Mouse (Mus musculus) limb, embryonic 15.5 days (tissue): Measurements from ENCODE around the gene Snrpf. TPM values are rescaled to one million over a fixed set of nuclear protein-coding genes. Genes with fewer than 3 reads are reported as not detected.
A peak's percentile ranks its signal among the peaks of the same experiment; 100 is the strongest.

Experiments
- ATAC-seq: fragments of 200-750 bp; cut with Nextera tagmentation; 2 replicates; pipeline ENCODE4 v1.8.0; 2017; ENCODE audit warnings: low read depth, moderate TSS enrichment; ENCODE audit not compliant: insufficient number of reproducible peaks, low FRiP score, low TSS enrichment
- H3K27ac ChIP-seq: fragments of 300-500 bp; sonication (generic); 2 replicates; pipeline ENCODE4 v1.5.1; 2015; ENCODE audit warnings: moderate library complexity, mild to moderate bottlenecking, inconsistent platforms
- H3K27me3 ChIP-seq: fragments of 300-500 bp; sonication (generic); 2 replicates; pipeline ENCODE4 v1.6.1; 2015; ENCODE audit warnings: inconsistent platforms
- H3K36me3 ChIP-seq: fragments of 300-500 bp; sonication (generic); 2 replicates; pipeline ENCODE4 v1.6.1; 2015; ENCODE audit warnings: inconsistent platforms
- H3K4me1 ChIP-seq: fragments of 300-500 bp; sonication (generic); 2 replicates; pipeline ENCODE4 v1.6.1; 2015; ENCODE audit warnings: inconsistent platforms
- H3K4me2 ChIP-seq: fragments of 300-500 bp; sonication (generic); 2 replicates; pipeline ENCODE4 v1.6.1; 2015; ENCODE audit warnings: mild to moderate bottlenecking, inconsistent platforms
- H3K4me3 ChIP-seq: fragments of 300-500 bp; sonication (generic); 2 replicates; pipeline ENCODE4 v1.5.1; 2015; ENCODE audit warnings: mild to moderate bottlenecking, inconsistent platforms
- H3K9ac ChIP-seq: fragments of 300-500 bp; sonication (generic); 2 replicates; pipeline ENCODE4 v1.6.1; 2015; ENCODE audit warnings: inconsistent platforms
- H3K9me3 ChIP-seq: fragments of 300-500 bp; sonication (generic); 2 replicates; pipeline ENCODE4 v1.6.1; 2016; ENCODE audit warnings: inconsistent platforms
- WGBS: fragments of 180-500 bp; shearing (Covaris S2); methylation state at CpG from one replicate; pipeline ENCODE4 v1.1.7; 2015; 5-methylcytosine and 5-hydroxymethylcytosine counted together
- polyA plus RNA-seq: library from polyadenylated mRNA; unstranded; fragments of >200 nt; fragmentation: Nextera tagmentation; extraction: Ambion mirVana; gene quantifications from 2 replicates; pipeline ENCODE4 v1.2.1, GENCODE M21; 2015

Snrpf gene
- polyA plus RNA-seq, 1 experiment from 2014 or later: 98.8 TPM

GRCm38 (mm10) chr10:93544172-93544571 is 45.3 kb downstream of the Snrpf start:
- Histone ChIP-seq H3K27me3 (no peaks in the 10 kb centered on the region), H3K9ac (no peak overlapping the region), H3K27ac (no peak overlapping the region), H3K9me3 (no peaks in the 10 kb centered on the region), H3K4me2 (no peak overlapping the region), H3K36me3 (no peaks in the 10 kb centered on the region), H3K4me1 (peaks cover 12% of the 10 kb centered on the region), H3K4me3 (no peak overlapping the region)
- no peak for ATAC-seq
- 70% methylated on average over 5 of the region's 5 CpGs for WGBS

DNA sequence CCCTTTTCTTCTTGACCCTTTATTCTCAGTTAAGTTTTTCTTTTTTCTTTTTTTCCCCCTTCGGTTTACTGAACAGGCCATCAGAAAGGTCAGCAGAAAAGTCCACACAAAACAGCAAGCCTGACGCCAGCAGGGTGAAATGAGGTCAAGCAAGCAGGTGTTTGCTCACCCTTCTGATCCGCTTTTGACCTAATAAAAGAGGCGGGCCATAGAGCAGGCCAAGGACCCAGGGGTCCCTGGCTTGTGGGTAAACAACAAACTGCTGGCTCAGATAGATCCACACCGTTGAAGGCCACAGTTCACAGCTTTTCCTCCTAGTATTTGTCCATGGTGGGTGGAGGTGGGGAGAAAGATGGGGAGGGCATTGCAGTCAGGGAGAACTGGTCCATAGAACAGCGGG is 46.3 kb downstream of the Snrpf start:
- Histone ChIP-seq H3K27me3 (0 out of 2 replicates have a peak, but pooled peaks cover 2% of the 10 kb centered on the region), H3K4me3 (no peak overlapping the region), H3K4me1 (peaks cover 11% of the 10 kb centered on the region), H3K9me3 (no peaks in the 10 kb centered on the region), H3K4me2 (no peak overlapping the region), H3K36me3 (no peaks in the 10 kb centered on the region), H3K9ac (no peak overlapping the region), H3K27ac (no peak overlapping the region)
- ATAC-seq: no peak
- 65% methylated on average over 6 of the region's 6 CpGs for WGBS

GRCm38 (mm10) chr10:93542356-93542755 is 47.1 kb downstream of the Snrpf start:
- Histone ChIP-seq H3K4me1 (peaks cover 11% of the 10 kb centered on the region), H3K4me2 (no peak overlapping the region), H3K4me3 (no peak overlapping the region), H3K27me3 (0 out of 2 replicates have a peak, but pooled peaks cover 3% of the 10 kb centered on the region), H3K9me3 (no peaks in the 10 kb centered on the region), H3K27ac (no peak overlapping the region), H3K9ac (no peak overlapping the region), H3K36me3 (no peaks in the 10 kb centered on the region)
- no peak for ATAC-seq
- 65% methylated on average over 4 of the region's 4 CpGs for WGBS

DNA sequence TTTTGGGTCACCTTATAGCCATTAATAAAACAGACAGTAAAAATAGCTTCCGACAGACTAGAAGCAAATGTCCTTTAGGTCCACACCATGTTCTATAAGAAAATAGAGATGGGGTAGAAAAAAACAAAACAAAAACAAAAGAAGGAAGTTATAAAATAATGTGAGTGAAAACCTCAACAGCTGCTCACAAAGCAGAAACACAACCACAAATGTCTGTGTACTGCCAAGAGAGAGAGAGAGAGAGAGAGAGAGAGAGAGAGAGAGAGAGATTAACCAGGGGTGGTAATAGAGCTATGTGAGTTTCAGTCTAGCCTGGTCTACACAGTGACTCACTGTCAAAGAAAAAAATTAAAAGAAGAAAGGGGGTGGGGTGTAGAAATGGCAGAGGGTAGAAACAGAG is 47.9 kb downstream of the Snrpf start:
- H3K36me3 ChIP-seq: no peaks in the 10 kb centered on the region
- no peak overlapping the region for H3K27ac ChIP-seq
- no peak overlapping the region for H3K4me2 ChIP-seq
- 0 out of 2 replicates have a peak, but pooled peaks cover 3% of the 10 kb centered on the region for H3K27me3 ChIP-seq
- peaks cover 11% of the 10 kb centered on the region for H3K4me1 ChIP-seq
- WGBS: 57% methylated on average over 1 of the region's 1 CpGs
- no peak overlapping the region for H3K4me3 ChIP-seq
- no peak for ATAC-seq
- H3K9me3 ChIP-seq: no peaks in the 10 kb centered on the region
- no peak overlapping the region for H3K9ac ChIP-seq

DNA sequence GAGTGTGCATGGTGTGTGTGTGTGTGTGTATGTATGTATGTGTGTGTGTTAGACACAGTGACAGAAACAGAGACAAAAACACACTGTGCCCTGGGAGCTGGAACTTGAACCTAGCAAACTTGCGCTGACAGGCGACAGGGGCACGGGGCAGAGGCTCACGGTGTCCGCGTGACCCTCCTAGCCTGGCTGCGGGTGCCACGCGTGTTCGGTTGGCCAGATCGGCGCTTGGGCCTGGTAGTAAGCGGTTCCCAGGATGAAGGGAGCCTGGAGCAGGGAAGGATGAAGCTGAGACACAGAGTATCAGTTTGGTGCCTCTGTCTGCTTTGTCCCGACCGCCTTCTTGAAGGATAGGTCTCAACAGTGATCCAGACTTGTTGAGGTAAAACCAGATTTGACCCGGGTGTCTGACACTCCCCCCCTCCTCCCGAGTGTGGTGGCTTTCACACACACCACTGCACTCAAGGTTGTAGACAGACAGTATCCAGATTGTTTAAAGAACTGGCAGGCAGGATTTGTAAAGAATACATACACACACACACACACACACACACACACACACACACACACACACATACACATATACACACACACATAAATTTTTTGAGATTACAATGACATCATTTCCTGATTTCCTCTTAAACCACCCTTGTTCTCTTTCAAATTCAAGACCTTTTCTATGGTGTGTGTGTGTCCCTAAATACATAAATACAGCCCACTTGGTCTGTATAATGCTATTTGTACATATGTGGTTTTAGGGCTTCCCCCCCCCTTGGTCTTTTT is 48.9 kb downstream of the Snrpf start, which contains the start of gene Ccdc38:
Gene Ccdc38, plus strand, starts transcription at position 202 of the 780 bp plus-strand sequence.
- Histone ChIP-seq H3K4me1 (peaks cover 11% of the 10 kb centered on the region), H3K27me3 (0 out of 2 replicates have a peak, but pooled peaks cover 3% of the 10 kb centered on the region), H3K9ac (peak within 1 kb of the TSS; percentile 33; the same call in 1 of the 2 replicates), H3K27ac (no peak within 1 kb of the TSS), H3K4me2 (peak within 1 kb of the TSS; percentile 86), H3K36me3 (no peaks in the 10 kb centered on the region), H3K4me3 (peak within 1 kb of the TSS; percentile 43), H3K9me3 (no peaks in the 10 kb centered on the region)
- 62% methylated on average over 17 of the region's 17 CpGs for WGBS
- ATAC-seq: no peak

GRCm38 (mm10) chr10:93539775-93540430 is 49.6 kb downstream of the Snrpf start, which contains the start of gene Amdhd1:
Amdhd1 (minus strand) TSS chr10:93540033.
- peaks cover 3% of the 10 kb centered on the region; the same call in 1 of the 2 replicates for H3K27me3 ChIP-seq
- peak within 1 kb of the TSS; percentile 86 for H3K4me2 ChIP-seq
- no peaks in the 10 kb centered on the region for H3K36me3 ChIP-seq
- H3K9ac ChIP-seq: peak within 1 kb of the TSS; percentile 33; the same call in 1 of the 2 replicates
- H3K27ac ChIP-seq: no peak within 1 kb of the TSS
- peaks cover 11% of the 10 kb centered on the region for H3K4me1 ChIP-seq
- H3K4me3 ChIP-seq: peak within 1 kb of the TSS; percentile 43
- no peaks in the 10 kb centered on the region for H3K9me3 ChIP-seq
- 3% methylated on average over 35 of the region's 35 CpGs for WGBS
- peak; percentile 61; the same call in 1 of the 2 replicates for ATAC-seq

DNA sequence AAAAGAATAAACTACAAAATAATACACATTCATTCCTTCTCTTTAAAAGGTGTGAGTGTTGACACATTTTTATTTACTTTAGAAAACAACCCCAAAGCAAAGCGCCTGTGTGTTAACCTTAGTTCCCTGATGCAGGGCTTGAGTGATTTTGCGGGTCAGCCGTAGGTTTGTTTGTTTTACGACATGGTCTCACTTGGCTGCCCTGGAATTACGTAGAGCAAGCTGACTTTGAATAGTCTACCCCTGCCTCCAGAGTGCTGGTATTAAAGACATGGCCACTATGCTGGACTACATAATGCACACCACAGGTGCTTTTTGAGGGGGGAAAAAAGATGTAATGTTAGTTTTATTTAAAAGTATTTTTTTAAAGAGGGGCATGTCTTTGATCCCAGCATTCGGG is 50.7 kb downstream of the Snrpf start:
- Histone ChIP-seq H3K36me3 (no peaks in the 10 kb centered on the region), H3K27me3 (peaks cover 7% of the 10 kb centered on the region), H3K4me2 (no peak overlapping the region), H3K4me3 (no peak overlapping the region), H3K27ac (no peak overlapping the region), H3K9ac (no peak overlapping the region), H3K4me1 (peaks cover 15% of the 10 kb centered on the region), H3K9me3 (no peaks in the 10 kb centered on the region)
- no peak for ATAC-seq
- WGBS: 51% methylated on average over 6 of the region's 6 CpGs

DNA sequence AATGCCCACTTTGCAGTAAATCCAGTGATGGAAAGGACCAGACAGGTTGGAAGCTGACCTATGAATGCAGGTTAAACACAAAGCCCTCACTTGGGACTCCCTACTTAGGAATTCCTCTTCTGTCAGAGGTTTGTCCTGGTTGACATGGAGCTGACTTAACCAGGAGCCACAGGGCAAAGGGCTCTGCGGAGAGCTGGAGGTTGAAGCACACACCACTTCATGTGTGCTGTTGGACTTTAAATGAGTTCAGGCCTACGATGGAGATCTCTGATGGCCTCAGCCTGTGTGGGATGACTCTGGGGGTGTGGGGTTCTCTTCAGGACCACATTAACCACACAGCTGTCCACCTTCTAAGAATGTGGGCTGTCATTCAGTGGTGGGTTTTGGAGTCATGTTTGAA is 51.2 kb downstream of the Snrpf start:
- Histone ChIP-seq H3K4me1 (peaks cover 15% of the 10 kb centered on the region), H3K4me3 (no peak overlapping the region), H3K9ac (no peak overlapping the region), H3K27me3 (peaks cover 7% of the 10 kb centered on the region), H3K36me3 (no peaks in the 10 kb centered on the region), H3K9me3 (no peaks in the 10 kb centered on the region), H3K4me2 (no peak overlapping the region), H3K27ac (no peak overlapping the region)
- 84% methylated on average over 2 of the region's 2 CpGs for WGBS
- ATAC-seq: no peak

Other genes with a start within 250 kb of the Snrpf start
- gene Lta4h, start 136.3 kb downstream of the Snrpf start, polyA plus RNA-seq: 191 and 198 TPM in 2 replicates
- 2.0 and 3.9 TPM in 2 replicates for gene Hal, start 100.9 kb downstream of the Snrpf start, polyA plus RNA-seq
- 0.22 and 0.24 TPM in 2 replicates for gene Amdhd1, start 49.7 kb downstream of the Snrpf start, polyA plus RNA-seq
- 0.06 and 0.22 TPM in 2 replicates for gene Ccdc38, start 49.1 kb downstream of the Snrpf start, polyA plus RNA-seq
- gene Ntn4, start 51.0 kb upstream of the Snrpf start, polyA plus RNA-seq: 0.43 and 1.2 TPM in 2 replicates
- 0.52 and 0.95 TPM in 2 replicates for gene Usp44, start 241.8 kb upstream of the Snrpf start, polyA plus RNA-seq